Mouse (Mus musculus) central nervous system, embryonic 18 days (tissue): Measurements from ENCODE around the gene AK157302. TPM values are rescaled to one million over a fixed set of nuclear protein-coding genes. Genes with fewer than 3 reads are reported as not detected.

ENCODE experiments used
- polyA plus RNA-seq: library from polyadenylated mRNA; depleted of rRNA; stranded (reverse); fragments of >200 nt; gene quantifications from 2 replicates; pipeline ENCODE4 v1.2.3, GENCODE M21; 2012; rRNA removed

AK157302 gene
- 0.43 and 0.57 TPM in 2 replicates for polyA plus RNA-seq

DNA sequence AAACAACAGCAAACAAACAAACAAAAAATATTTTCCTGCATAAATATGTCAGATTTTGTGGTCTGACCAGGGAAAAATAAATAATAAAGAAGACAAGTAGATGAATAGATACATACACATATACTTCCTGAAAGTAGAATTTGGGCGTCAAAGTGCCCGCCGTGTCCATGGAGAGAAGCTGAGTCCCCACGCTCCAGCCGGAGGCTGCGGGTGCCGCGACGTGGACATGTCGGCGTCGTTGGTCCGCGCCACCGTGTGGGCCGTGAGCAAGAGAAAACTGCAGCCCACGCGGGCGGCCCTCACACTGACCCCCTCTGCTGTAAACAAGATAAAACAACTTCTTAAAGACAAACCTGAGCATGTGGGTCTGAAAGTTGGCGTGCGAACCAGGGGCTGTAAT is at the start of gene AK157302:
TSS of gene AK157302 (plus strand) at position 144 of the 400 bp plus-strand sequence.

DNA sequence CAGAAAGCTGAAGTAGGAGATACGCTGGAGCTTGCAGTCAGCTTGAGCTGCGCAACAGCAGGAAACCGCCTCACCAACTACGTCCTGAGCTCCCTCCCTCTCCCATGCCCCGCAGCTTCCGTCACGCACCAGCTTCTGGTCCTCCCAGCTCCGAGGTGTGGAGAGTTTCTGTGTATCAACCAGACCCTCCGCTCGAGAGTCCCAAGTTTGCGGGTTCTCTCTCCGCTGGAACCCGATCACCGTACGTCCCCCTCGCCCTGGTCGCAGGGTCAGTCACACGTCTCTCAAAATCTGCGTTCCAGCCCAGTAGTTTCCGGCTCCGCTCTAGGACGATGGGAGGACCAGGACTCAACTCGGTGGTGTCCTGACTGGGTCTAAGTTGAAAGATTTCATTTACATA is 41.6 kb upstream of the AK157302 start, which contains the start of gene Zscan26:
TSS of gene Zscan26 (minus strand) at position 282 of the 400 bp plus-strand sequence.

DNA sequence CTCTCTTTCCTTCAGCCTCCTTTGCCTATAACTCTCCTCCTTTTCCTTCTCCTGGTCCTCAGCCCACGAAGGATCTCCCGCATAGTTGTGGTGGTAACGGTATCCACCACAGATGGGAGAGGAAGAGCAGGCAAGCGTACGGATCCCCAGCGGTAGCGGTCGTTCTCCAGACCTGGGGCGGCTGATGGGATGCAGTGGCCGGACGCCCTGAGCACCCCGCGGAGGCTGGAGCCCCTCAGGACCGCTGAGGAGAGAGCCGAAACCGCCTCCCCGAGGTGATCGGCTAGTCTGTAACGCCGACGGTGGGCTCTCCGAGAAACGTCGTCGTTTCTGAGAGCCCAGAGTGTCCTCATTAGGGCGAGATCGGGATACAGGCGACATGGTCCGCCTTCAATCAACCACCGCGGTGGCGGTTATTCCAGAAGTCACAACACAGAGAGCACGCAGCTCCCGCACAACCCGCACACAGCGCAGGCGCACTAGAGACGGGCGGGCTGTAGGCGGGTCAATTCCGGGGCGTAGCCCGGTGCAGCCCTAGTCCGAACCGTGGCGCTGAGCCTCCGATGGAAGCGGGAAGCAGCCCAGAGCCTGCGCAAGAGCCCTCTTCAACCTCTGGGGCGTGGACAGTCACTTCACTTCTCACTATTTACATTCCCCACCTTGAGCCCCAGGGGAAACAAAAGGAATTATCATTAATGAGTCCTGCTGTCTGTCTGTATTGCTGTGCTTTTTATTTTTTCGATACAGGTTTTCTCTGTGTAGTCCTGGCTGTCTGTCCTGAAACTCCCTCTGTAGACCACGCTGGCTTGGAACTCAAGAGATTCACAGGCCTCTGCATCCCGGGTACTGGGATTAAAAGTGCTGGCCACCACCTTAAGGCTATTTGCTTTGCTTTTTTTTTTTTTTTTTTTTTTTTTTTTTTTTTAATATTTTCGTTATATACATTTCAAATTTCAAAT is 26.7 kb upstream of the AK157302 start, which contains the start of gene Nkapl:
TSS of gene Nkapl (minus strand) at position 449 of the 959 bp plus-strand sequence.

DNA sequence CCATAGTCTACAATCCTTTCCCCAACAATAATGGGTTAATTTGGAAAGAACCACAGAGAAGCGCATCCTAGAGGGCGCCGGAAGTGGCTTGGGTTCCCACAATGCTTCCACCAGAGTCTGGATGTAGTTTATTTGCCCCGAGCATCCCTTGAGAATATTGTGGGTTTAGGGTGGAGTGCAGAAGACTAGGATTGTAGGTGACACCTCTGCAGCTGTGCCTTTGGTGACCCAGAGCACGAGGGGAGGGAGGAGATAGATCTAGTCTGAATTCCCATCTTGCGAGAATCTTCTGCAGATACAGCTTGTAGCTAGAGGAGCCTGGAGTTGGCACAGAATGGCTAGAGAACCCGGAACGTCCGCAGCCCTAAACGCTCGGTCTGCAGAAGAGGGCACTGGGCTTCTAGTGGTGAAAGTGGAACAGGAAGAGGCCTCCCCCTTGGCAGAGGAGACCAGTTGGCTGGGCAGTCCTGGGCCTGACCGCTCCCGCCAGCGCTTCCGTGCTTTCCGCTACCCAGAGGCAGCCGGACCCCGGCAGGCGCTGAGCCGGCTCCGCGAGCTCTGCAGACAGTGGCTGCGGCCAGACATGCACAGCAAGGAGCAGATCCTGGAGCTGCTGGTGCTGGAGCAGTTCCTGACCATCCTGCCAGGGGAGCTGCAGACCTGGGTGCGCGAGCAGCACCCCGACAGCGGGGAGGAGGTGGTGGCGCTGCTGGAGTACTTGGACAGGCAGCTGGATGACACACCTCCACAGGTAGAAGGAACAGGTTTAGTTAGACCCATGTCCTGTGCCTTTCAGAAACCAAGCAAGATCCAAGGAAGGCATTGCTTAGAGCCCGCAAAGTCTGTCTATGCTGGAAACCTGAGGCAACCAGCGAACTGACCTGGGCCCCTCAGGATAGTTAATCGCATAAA is 16.0 kb upstream of the AK157302 start, which contains the start of the genes Zkscan4 and Gm10065:
TSS of gene Zkscan4 (plus strand) at position 149 of the 912 bp plus-strand sequence.
TSS of gene Gm10065 (minus strand) at position 683 of the 912 bp plus-strand sequence.

DNA sequence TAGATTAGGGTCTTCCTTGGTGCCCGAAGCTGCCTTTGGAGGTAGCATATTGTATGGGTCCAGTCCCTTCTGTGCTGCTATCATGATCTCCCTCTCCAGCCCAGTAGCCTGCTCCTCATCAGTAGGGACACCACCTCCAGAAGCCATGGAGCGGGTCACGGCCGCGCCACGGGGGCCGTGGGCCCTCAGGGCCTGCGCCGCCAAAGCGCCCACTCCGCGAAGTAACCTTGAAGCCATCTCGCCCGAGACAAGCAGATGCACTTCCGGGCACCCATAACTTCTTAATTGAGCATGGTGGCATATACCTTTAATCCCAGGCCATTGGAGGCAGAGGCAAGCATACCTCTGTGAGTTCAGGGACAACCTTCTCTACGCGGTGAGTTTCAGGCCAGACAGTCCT is 6.2 kb downstream of the AK157302 start, which contains the start of gene Gm11273:
TSS of gene Gm11273 (minus strand) at position 237 of the 400 bp plus-strand sequence.

DNA sequence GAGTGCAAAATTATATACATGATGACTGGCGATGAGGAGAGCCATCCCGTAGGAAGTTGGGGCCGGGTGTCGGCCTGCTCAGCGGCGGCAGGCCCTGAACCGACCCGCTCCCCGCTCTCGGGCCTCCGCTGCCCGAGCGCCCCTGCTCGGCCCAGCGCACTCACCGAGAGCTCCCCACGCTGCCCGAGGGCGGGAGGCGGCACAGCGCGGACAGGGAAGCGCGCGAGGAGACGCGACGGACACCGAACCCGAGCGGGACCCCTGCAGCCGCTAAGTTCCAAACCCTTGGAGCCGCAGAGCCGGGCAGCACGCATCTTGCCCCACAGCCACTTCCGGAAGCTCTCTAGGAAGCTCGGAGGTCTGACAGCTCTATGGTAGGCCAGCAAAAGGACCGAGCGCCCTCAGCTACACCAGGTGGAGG is 35.8 kb downstream of the AK157302 start, which contains the start of gene Zkscan8:
TSS of gene Zkscan8 (minus strand) at position 340 of the 421 bp plus-strand sequence.

DNA sequence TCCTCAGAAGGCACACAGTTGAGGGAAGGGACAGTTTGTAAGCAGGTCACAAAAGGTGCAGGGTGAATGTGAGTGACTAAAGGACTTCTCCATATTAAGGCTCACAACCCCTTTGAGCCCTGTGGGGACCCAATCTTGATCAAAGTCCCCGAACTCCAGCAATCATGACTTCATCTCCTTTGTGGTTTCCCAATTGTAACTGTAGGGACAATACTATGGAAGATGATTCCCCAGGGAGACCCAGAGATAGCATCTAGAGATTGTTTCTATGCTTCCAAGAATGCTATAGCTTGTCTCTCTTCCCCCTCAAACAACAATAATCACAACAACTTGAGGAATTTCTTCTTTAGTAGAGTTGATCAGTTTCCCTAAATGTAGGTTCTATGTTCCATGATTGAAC is 47.7 kb downstream of the AK157302 start, which contains the start of gene Olfr1366:
TSS of gene Olfr1366 (minus strand) at position 101 of the 400 bp plus-strand sequence.

Other genes with a start within 250 kb of the AK157302 start
- 0.05 and 0.06 TPM in 2 replicates for gene Gpx5, start 202.5 kb upstream of the AK157302 start, polyA plus RNA-seq
- gene Gpx6, start 183.1 kb upstream of the AK157302 start, polyA plus RNA-seq, result 0.27 and 0.28 TPM in 2 replicates
- not detected in 2 replicates for gene Olfr1367, start 148.3 kb upstream of the AK157302 start, polyA plus RNA-seq
- gene Zscan12, start 132.4 kb upstream of the AK157302 start, polyA plus RNA-seq, result 9.0 TPM in 2 replicates
- gene Zkscan3, start 92.5 kb upstream of the AK157302 start, polyA plus RNA-seq, result 66.5 and 71.3 TPM in 2 replicates
- gene Pgbd1, start 54.2 kb upstream of the AK157302 start, polyA plus RNA-seq, result 3.7 and 4.3 TPM in 2 replicates
- 39.3 and 43.0 TPM in 2 replicates for gene Zscan26, start 41.5 kb upstream of the AK157302 start, polyA plus RNA-seq
- gene Nkapl, start 26.7 kb upstream of the AK157302 start, polyA plus RNA-seq, result 0.78 and 0.91 TPM in 2 replicates
- gene Zkscan4, start 16.3 kb upstream of the AK157302 start, polyA plus RNA-seq, result 6.5 and 7.1 TPM in 2 replicates
- not detected in 2 replicates for gene Gm10065, start 15.8 kb upstream of the AK157302 start, polyA plus RNA-seq
- gene Gm11273, start 6.2 kb downstream of the AK157302 start, polyA plus RNA-seq, result 3.5 and 11.8 TPM in 2 replicates
- 7.2 and 7.3 TPM in 2 replicates for gene Zkscan8, start 35.9 kb downstream of the AK157302 start, polyA plus RNA-seq
- gene Olfr1366, start 47.6 kb downstream of the AK157302 start, polyA plus RNA-seq, result not detected in 2 replicates
- not detected in 2 replicates for gene Olfr1535, start 64.7 kb downstream of the AK157302 start, polyA plus RNA-seq
- gene Olfr1364, start 86.5 kb downstream of the AK157302 start, polyA plus RNA-seq, result not detected in 2 replicates
- gene Olfr1362, start 118.8 kb downstream of the AK157302 start, polyA plus RNA-seq, result not detected in 2 replicates
- gene Olfr11, start 147.3 kb downstream of the AK157302 start, polyA plus RNA-seq, result not detected in 2 replicates
- not detected in 2 replicates for gene Olfr1361, start 168.2 kb downstream of the AK157302 start, polyA plus RNA-seq
- gene Olfr1360, start 182.2 kb downstream of the AK157302 start, polyA plus RNA-seq, result not detected in 2 replicates
- gene Olfr1359, start 202.9 kb downstream of the AK157302 start, polyA plus RNA-seq, result not detected in 2 replicates
- gene Hist1h2bl, start 220.9 kb downstream of the AK157302 start, polyA plus RNA-seq, result 1.0 and 1.4 TPM in 2 replicates
- 3.4 and 7.2 TPM in 2 replicates for gene Hist1h2ai, start 221.2 kb downstream of the AK157302 start, polyA plus RNA-seq
- 7.7 and 8.9 TPM in 2 replicates for gene Hist1h3h, start 222.4 kb downstream of the AK157302 start, polyA plus RNA-seq
- 2.3 and 3.4 TPM in 2 replicates for gene Hist1h2bm, start 226.8 kb downstream of the AK157302 start, polyA plus RNA-seq
- gene Hist1h4j, start 239.8 kb downstream of the AK157302 start, polyA plus RNA-seq, result 4.5 TPM in 2 replicates